Mouse (Mus musculus): Measurements from ENCODE around the gene Cdc40. TPM values are rescaled to one million over a fixed set of nuclear protein-coding genes. Genes with fewer than 3 reads are reported as not detected.

Gene Cdc40
- polyA plus RNA-seq, 1 experiment, result 6.0 TPM

DNA sequence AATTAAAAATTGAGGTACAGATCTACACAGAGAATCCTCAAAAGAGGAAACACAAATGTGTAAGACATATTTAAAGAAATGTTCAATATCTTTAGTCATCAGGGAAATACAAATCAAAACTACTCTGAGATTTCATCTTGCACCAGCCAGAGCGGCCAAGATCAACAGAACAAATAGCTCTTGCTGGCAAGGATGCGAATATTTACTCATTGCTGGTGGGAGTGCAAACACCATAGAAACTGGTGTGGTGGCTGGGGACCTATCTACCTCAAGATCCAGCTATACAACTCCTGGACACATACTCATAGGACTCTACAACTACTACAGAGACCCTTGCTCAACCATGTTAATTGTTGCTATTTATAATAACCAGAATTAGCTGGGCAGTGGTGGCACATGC lies 11.8 kb downstream of the Cdc40 start:
- no peak for TF ChIP-seq POLR2A (IDR thresholded peaks at IDR 0.05; ENCODE audit: control insufficient read depth, low read depth, low read length)
- no peak for TF ChIP-seq CTCF (IDR thresholded peaks at IDR 0.05; ENCODE audit: control insufficient read depth, insufficient read depth, insufficient replicate concordance, low read depth, low read length)
- Histone ChIP-seq H3K27me3 (ENCODE audit: control insufficient read depth, insufficient read depth, low read length) (no peaks in the 10 kb centered on the region), H3K27ac (ENCODE audit: control insufficient read depth, insufficient read depth, low read depth, low read length) (no peak overlapping the region), H3K4me1 (ENCODE audit: control insufficient read depth, insufficient read depth, low read length) (no peaks in the 10 kb centered on the region), H3K4me3 (ENCODE audit: control insufficient read depth, low read depth, low read length) (no peak overlapping the region), H3K36me3 (ENCODE audit: control insufficient read depth, insufficient read depth, low read length) (no peaks in the 10 kb centered on the region)

DNA sequence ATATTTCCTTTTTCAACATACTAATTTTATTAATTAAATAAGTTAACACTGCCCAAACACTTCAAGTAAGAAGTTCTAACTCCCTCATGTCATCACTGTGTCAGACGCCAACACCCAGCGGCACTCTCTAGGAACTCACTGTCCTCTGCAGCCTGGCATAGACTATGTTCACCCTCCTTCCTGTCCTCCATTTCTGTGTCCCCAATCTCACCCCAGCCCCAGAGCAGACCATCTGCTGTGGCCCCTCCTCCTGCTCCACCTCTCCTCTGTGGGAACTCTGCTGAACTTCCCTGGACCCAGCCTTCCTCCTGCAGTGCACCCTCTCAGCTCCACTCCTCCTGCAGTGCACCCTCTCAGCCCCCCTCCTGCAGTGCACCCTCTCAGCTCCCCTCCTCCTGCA lies 15.0 kb downstream of the Cdc40 start:
- no peak overlapping the region for H3K4me3 ChIP-seq (ENCODE audit: control insufficient read depth, low read depth, low read length)
- H3K4me1 ChIP-seq (ENCODE audit: control insufficient read depth, insufficient read depth, low read length), result no peaks in the 10 kb centered on the region
- TF ChIP-seq POLR2A (IDR thresholded peaks at IDR 0.05; ENCODE audit: control insufficient read depth, low read depth, low read length) (no peak), CTCF (IDR thresholded peaks at IDR 0.05; ENCODE audit: control insufficient read depth, insufficient read depth, insufficient replicate concordance, low read depth, low read length) (no peak)
- no peaks in the 10 kb centered on the region for H3K27me3 ChIP-seq (ENCODE audit: control insufficient read depth, insufficient read depth, low read length)
- no peaks in the 10 kb centered on the region for H3K36me3 ChIP-seq (ENCODE audit: control insufficient read depth, insufficient read depth, low read length)
- H3K27ac ChIP-seq (ENCODE audit: control insufficient read depth, insufficient read depth, low read depth, low read length), result no peak overlapping the region

DNA sequence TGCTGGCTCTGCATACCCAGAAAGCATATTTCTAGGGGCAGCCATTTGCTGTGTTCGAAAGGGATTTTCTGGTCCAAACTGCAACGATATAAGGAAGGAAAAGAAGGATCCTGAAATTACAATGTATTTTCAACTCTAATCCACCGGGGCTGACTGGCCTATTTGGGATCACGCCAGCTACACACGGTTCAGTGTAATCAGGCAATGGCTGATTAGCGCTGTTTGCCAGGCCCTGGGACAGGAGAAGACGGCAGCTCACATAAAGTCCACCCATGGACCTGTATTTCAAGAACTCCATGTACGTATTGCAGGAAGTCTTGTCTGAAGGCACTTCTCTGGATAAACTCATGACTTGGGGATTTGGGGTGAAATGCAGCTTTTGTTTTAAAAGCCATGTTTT lies 25.5 kb downstream of the Cdc40 start:
- H3K4me1 ChIP-seq (ENCODE audit: control insufficient read depth, insufficient read depth, low read length), result no peaks in the 10 kb centered on the region

DNA sequence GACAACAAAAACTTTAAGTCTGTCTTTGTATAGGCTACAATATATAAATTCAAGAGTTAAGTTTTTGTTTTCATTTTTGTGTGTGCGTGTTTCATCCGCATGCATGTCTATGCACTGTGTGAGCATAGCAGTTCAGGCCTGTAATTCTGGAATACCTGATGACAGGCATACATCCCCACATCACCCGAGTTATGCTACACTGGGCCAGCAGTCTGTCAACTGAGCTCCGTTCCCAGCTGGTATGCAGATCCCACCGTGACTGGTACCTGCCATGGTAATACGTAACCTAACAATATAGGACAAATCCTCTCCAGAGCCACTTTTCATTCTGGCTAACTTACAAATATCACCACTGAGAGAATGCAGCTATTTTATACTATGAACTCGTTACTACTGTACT lies 26.4 kb downstream of the Cdc40 start:
- Histone ChIP-seq H3K36me3 (ENCODE audit: control insufficient read depth, insufficient read depth, low read length) (no peaks in the 10 kb centered on the region), H3K27me3 (ENCODE audit: control insufficient read depth, insufficient read depth, low read length) (no peaks in the 10 kb centered on the region), H3K27ac (ENCODE audit: control insufficient read depth, insufficient read depth, low read depth, low read length) (no peak overlapping the region), H3K4me1 (ENCODE audit: control insufficient read depth, insufficient read depth, low read length) (no peaks in the 10 kb centered on the region), H3K4me3 (ENCODE audit: control insufficient read depth, low read depth, low read length) (no peak overlapping the region)
- TF ChIP-seq CTCF (IDR thresholded peaks at IDR 0.05; ENCODE audit: control insufficient read depth, insufficient read depth, insufficient replicate concordance, low read depth, low read length), result no peak
- no peak for TF ChIP-seq POLR2A (IDR thresholded peaks at IDR 0.05; ENCODE audit: control insufficient read depth, low read depth, low read length)

More for the DNA sequence above, 25.5 kb downstream of the Cdc40 start:
- Histone ChIP-seq H3K27me3 (ENCODE audit: control insufficient read depth, insufficient read depth, low read length) (no peaks in the 10 kb centered on the region), H3K36me3 (ENCODE audit: control insufficient read depth, insufficient read depth, low read length) (no peaks in the 10 kb centered on the region), H3K27ac (ENCODE audit: control insufficient read depth, insufficient read depth, low read depth, low read length) (no peak overlapping the region), H3K4me3 (ENCODE audit: control insufficient read depth, low read depth, low read length) (no peak overlapping the region)
- no peak for TF ChIP-seq POLR2A (IDR thresholded peaks at IDR 0.05; ENCODE audit: control insufficient read depth, low read depth, low read length)
- no peak for TF ChIP-seq CTCF (IDR thresholded peaks at IDR 0.05; ENCODE audit: control insufficient read depth, insufficient read depth, insufficient replicate concordance, low read depth, low read length)

DNA sequence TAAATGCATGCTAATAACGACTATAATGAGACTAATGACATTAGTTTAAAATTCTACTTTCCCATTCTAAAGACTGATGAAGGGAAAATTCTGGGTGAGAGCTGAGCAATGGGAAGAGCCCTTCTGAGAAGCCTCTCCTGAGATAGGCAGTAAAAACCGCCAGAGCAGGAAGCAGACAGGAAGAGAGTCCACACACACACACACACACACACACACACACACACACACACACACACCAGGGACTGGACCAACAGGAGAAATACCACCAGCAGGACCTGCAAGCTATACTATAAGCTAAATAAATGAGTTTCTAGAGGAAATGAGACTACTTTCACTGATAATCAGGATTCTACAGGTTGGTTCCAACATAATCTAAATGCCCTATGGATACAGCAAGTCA lies 27.5 kb downstream of the Cdc40 start:
- Histone ChIP-seq H3K4me3 (ENCODE audit: control insufficient read depth, low read depth, low read length) (no peak overlapping the region), H3K36me3 (ENCODE audit: control insufficient read depth, insufficient read depth, low read length) (no peaks in the 10 kb centered on the region), H3K27ac (ENCODE audit: control insufficient read depth, insufficient read depth, low read depth, low read length) (no peak overlapping the region), H3K4me1 (ENCODE audit: control insufficient read depth, insufficient read depth, low read length) (no peaks in the 10 kb centered on the region), H3K27me3 (ENCODE audit: control insufficient read depth, insufficient read depth, low read length) (no peaks in the 10 kb centered on the region)
- TF ChIP-seq CTCF (IDR thresholded peaks at IDR 0.05; ENCODE audit: control insufficient read depth, insufficient read depth, insufficient replicate concordance, low read depth, low read length), result no peak
- TF ChIP-seq POLR2A (IDR thresholded peaks at IDR 0.05; ENCODE audit: control insufficient read depth, low read depth, low read length), result no peak

DNA sequence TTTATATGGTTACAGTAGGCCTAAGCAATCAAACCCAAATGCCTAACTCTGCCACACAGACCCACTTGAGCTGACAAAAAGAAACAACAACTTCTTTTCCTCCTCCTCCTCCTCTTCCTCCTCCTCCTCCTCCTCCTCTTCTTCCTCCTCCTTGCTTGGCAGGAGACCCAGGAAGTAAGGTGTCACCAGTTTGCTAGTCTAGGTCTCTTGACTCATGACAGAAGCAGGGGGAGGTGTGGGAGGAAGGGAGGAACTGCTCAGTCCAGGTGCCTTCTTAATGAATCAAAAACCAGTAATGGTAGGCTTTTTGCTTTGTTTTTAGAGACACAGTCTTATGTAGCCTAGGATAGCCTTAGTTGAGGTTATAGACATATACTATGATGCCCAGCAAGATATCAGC lies 32.0 kb downstream of the Cdc40 start:
- Histone ChIP-seq H3K4me3 (ENCODE audit: control insufficient read depth, low read depth, low read length) (no peak overlapping the region), H3K36me3 (ENCODE audit: control insufficient read depth, insufficient read depth, low read length) (no peaks in the 10 kb centered on the region), H3K4me1 (ENCODE audit: control insufficient read depth, insufficient read depth, low read length) (no peaks in the 10 kb centered on the region), H3K27me3 (ENCODE audit: control insufficient read depth, insufficient read depth, low read length) (no peaks in the 10 kb centered on the region), H3K27ac (ENCODE audit: control insufficient read depth, insufficient read depth, low read depth, low read length) (no peak overlapping the region)
- TF ChIP-seq POLR2A (IDR thresholded peaks at IDR 0.05; ENCODE audit: control insufficient read depth, low read depth, low read length) (no peak), CTCF (IDR thresholded peaks at IDR 0.05; ENCODE audit: control insufficient read depth, insufficient read depth, insufficient replicate concordance, low read depth, low read length) (no peak)

DNA sequence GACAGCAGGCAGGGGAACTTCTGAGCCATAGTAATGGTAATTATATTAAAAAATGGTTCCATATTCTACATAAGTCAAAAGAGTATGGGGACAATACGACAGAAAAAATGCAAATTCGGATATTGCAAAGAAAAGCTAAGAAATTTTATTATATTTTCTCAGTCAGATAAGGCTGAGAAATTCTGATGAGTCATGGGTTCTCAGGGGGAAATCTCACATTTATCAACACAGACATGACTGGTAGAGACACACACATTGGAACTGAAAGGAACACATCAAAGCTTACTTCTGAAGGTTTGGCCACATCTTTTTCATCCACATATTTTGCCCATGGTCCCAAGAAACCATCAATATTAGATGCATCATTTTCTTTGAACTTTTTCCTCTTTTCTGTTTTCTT lies 32.5 kb downstream of the Cdc40 start:
- H3K27me3 ChIP-seq (ENCODE audit: control insufficient read depth, insufficient read depth, low read length), result no peaks in the 10 kb centered on the region
- no peaks in the 10 kb centered on the region for H3K4me1 ChIP-seq (ENCODE audit: control insufficient read depth, insufficient read depth, low read length)
- TF ChIP-seq POLR2A (IDR thresholded peaks at IDR 0.05; ENCODE audit: control insufficient read depth, low read depth, low read length), result no peak
- TF ChIP-seq CTCF (IDR thresholded peaks at IDR 0.05; ENCODE audit: control insufficient read depth, insufficient read depth, insufficient replicate concordance, low read depth, low read length), result no peak
- no peaks in the 10 kb centered on the region; the same call in 1 of the 2 replicates for H3K36me3 ChIP-seq (ENCODE audit: control insufficient read depth, insufficient read depth, low read length)
- no peak overlapping the region for H3K4me3 ChIP-seq (ENCODE audit: control insufficient read depth, low read depth, low read length)
- no peak overlapping the region for H3K27ac ChIP-seq (ENCODE audit: control insufficient read depth, insufficient read depth, low read depth, low read length)
